25 mouse cellular contexts compared by ENCODE assay signal in the genomic region with DNA sequence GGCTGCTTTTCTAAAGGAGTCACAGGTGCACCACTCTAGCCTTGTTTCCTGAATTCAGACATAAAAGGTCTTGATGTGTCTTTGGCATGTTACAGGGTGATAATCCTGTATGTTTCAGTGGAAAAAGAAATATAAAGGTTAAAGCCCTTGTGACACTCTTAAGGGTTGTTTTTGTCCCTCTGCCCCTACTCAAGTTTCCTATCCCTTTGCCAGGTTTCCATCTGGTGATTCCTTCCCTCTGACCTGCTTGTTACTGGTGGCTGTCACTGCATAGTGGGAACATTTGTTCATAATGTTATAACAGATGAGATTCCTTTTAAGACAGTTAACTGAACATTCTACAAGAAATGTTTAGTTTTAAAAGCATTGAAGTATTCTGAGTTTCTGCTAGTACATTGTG.
"Had no signal": no experiment of that assay in that cellular context is flagged by ENCODE, and none has a peak within 500 bp of the region (broad histone marks: within the 10 kb centered on the region; RNA-seq: fewer than 3 reads in every experiment).

No protein-coding gene starts in this region.

- H3K4me3 ChIP-seq: heart, adult 2 months; heart, embryonic 13.5 days; heart, embryonic 15.5 days; hindbrain, embryonic 13.5 days; hindbrain, embryonic 15.5 days; kidney, embryonic 15.5 days; limb, embryonic 13.5 days; limb, embryonic 15.5 days; liver, embryonic 12.5 days had no signal

- H3K27ac ChIP-seq: heart, adult 2 months; heart, embryonic 13.5 days; heart, embryonic 15.5 days; hindbrain, embryonic 13.5 days; hindbrain, embryonic 15.5 days; hindbrain, postnatal 0 days; kidney, embryonic 15.5 days; kidney, postnatal 0 days; limb, embryonic 13.5 days; limb, embryonic 15.5 days; liver, embryonic 12.5 days; liver, embryonic 14.5 days had no signal

- ATAC-seq: hindbrain, postnatal 0 days; intestine, embryonic 16.5 days; liver, embryonic 12.5 days had no signal

- DNase-seq: gastrocnemius, postnatal 10 days; heart, adult 11 months; heart, adult 2 months; heart, postnatal 14 days; heart, postnatal 36 days; kidney, adult 11 months; kidney, adult 2 months; kidney, adult 9 months; kidney, postnatal 14 days; kidney, postnatal 36 days; layer of hippocampus, adult 9-11 months; layer of hippocampus, postnatal 36 days; left cerebral cortex, postnatal 4 days had no signal
